Mouse (Mus musculus): ENCODE results near the gene Strbp.
A peak's percentile ranks its signal among the peaks of the same experiment; 100 is the strongest.

The Strbp gene

GRCm38 (mm10) chr2:37702301-37703172 lies 1.1 kb downstream of the Strbp start:
- peak; percentile 83 for DNase-seq (ENCODE audit: low read depth, low spot score)

GRCm38 (mm10) chr2:37689064-37689615 lies 14.5 kb downstream of the Strbp start:
- DNase-seq (ENCODE audit: low read depth, low spot score), result peak; percentile 31

GRCm38 (mm10) chr2:37687031-37687430 lies 16.6 kb downstream of the Strbp start:
- no peak for DNase-seq (ENCODE audit: low read depth, low spot score)

GRCm38 (mm10) chr2:37684864-37685263 lies 18.8 kb downstream of the Strbp start:
- DNase-seq (ENCODE audit: low read depth, low spot score), result peak; percentile 18

- DNase-seq (ENCODE audit: low read depth, low spot score), result no peak
Observed at GRCm38 (mm10) chr2:37682197-37682811, 21.4 kb downstream of the Strbp start.

GRCm38 (mm10) chr2:37651086-37651485 lies 52.6 kb downstream of the Strbp start:
- DNase-seq (ENCODE audit: low read depth, low spot score), result no peak

- DNase-seq (ENCODE audit: low read depth, low spot score), result no peak
Observed at GRCm38 (mm10) chr2:37649590-37649989, 54.1 kb downstream of the Strbp start.

GRCm38 (mm10) chr2:37648966-37649365 lies 54.7 kb downstream of the Strbp start:
- DNase-seq (ENCODE audit: low read depth, low spot score), result no peak

- DNase-seq (ENCODE audit: low read depth, low spot score), result no peak
Observed at GRCm38 (mm10) chr2:37623343-37623742, 80.3 kb downstream of the Strbp start.

- no peak for DNase-seq (ENCODE audit: low read depth, low spot score)
Observed at GRCm38 (mm10) chr2:37587919-37588318, 115.7 kb downstream of the Strbp start.

- no peak for DNase-seq (ENCODE audit: low read depth, low spot score)
Observed at GRCm38 (mm10) chr2:37578185-37578584, 125.5 kb downstream of the Strbp start.

GRCm38 (mm10) chr2:37576661-37577060 lies 127.0 kb downstream of the Strbp start:
- DNase-seq (ENCODE audit: low read depth, low spot score), result no peak

GRCm38 (mm10) chr2:37572141-37572540 lies 131.5 kb downstream of the Strbp start:
- DNase-seq (ENCODE audit: low read depth, low spot score), result no peak

GRCm38 (mm10) chr2:37570703-37571102 lies 133.0 kb downstream of the Strbp start:
- no peak for DNase-seq (ENCODE audit: low read depth, low spot score)

GRCm38 (mm10) chr2:37569888-37570287 lies 133.8 kb downstream of the Strbp start:
- DNase-seq (ENCODE audit: low read depth, low spot score), result no peak

- DNase-seq (ENCODE audit: low read depth, low spot score), result no peak
Observed at GRCm38 (mm10) chr2:37566035-37566434, 137.6 kb downstream of the Strbp start.

GRCm38 (mm10) chr2:37565579-37565978 lies 138.1 kb downstream of the Strbp start:
- DNase-seq (ENCODE audit: low read depth, low spot score), result no peak

- DNase-seq (ENCODE audit: low read depth, low spot score), result no peak
Observed at GRCm38 (mm10) chr2:37556366-37556765, 147.3 kb downstream of the Strbp start.

- no peak for DNase-seq (ENCODE audit: low read depth, low spot score)
Observed at GRCm38 (mm10) chr2:37549346-37550012, 154.2 kb downstream of the Strbp start.

- no peak for DNase-seq (ENCODE audit: low read depth, low spot score)
Observed at GRCm38 (mm10) chr2:37531639-37532038, 172.0 kb downstream of the Strbp start.

GRCm38 (mm10) chr2:37530766-37531165 lies 172.9 kb downstream of the Strbp start:
- DNase-seq (ENCODE audit: low read depth, low spot score), result no peak

- no peak for DNase-seq (ENCODE audit: low read depth, low spot score)
Observed at GRCm38 (mm10) chr2:37529397-37529796, 174.3 kb downstream of the Strbp start.

Data from ZHBTc4 (cell line).